Mouse (Mus musculus): Measurements from ENCODE around the gene Gmds. TPM values are rescaled to one million over a fixed set of nuclear protein-coding genes. Genes with fewer than 3 reads are reported as not detected.

Gene Gmds
- polyA plus RNA-seq, 1 experiment from 2014 or later = 30.9 TPM

- DNase-seq (ENCODE audit: low spot score) (no peak), ATAC-seq (replicated peaks; ENCODE audit: low FRiP score) (no peak)
- 77% methylated on average over 7 of the region's 7 CpGs for WGBS
- no peak overlapping the region for H3K4me2 ChIP-seq (ENCODE audit: low read depth, low read length, severe bottlenecking)
- H3K9ac ChIP-seq (ENCODE audit: low read length) = no peak overlapping the region
- H3K27me3 ChIP-seq (ENCODE audit: control insufficient read depth, insufficient read depth, low read length) = no peaks in the 10 kb centered on the region
- H3K9me3 ChIP-seq (ENCODE audit: control insufficient read depth, low read length) = no peaks in the 10 kb centered on the region
- no peak overlapping the region for H3K4me3 ChIP-seq (ENCODE audit: low read depth, low read length)
- no peaks in the 10 kb centered on the region for H3K36me3 ChIP-seq (ENCODE audit: control insufficient read depth, insufficient read depth, low read length)
- H3K4me1 ChIP-seq (replicated peaks; ENCODE audit: control insufficient read depth, insufficient read depth, low read length) = no peaks in the 10 kb centered on the region
- no peak overlapping the region for H3K27ac ChIP-seq (ENCODE audit: low read depth, low read length)
Observed at GRCm38 (mm10) chr13:32088303-32088977, 250.1 kb downstream of the Gmds start.

- ATAC-seq (replicated peaks; ENCODE audit: low FRiP score) (no peak), DNase-seq (ENCODE audit: low spot score) (no peak)
Observed at GRCm38 (mm10) chr13:32080520-32081249, 257.9 kb downstream of the Gmds start.

GRCm38 (mm10) chr13:32073630-32074029 lies 264.9 kb downstream of the Gmds start:
- Histone ChIP-seq H3K9me3 (ENCODE audit: control insufficient read depth, low read length) (no peaks in the 10 kb centered on the region), H3K27ac (ENCODE audit: low read depth, low read length) (no peak overlapping the region), H3K36me3 (ENCODE audit: control insufficient read depth, insufficient read depth, low read length) (no peaks in the 10 kb centered on the region), H3K9ac (ENCODE audit: low read length) (no peak overlapping the region), H3K4me2 (ENCODE audit: low read depth, low read length, severe bottlenecking) (no peak overlapping the region), H3K27me3 (ENCODE audit: control insufficient read depth, insufficient read depth, low read length) (no peaks in the 10 kb centered on the region), H3K4me3 (ENCODE audit: low read depth, low read length) (no peak overlapping the region), H3K4me1 (replicated peaks; ENCODE audit: control insufficient read depth, insufficient read depth, low read length) (no peaks in the 10 kb centered on the region)
- no peak for ATAC-seq (replicated peaks; ENCODE audit: low FRiP score)
- DNase-seq (ENCODE audit: low spot score) = no peak
- 71% methylated on average over 2 of the region's 2 CpGs for WGBS

More at GRCm38 (mm10) chr13:32080520-32081249, 257.9 kb downstream of the Gmds start:
- Histone ChIP-seq H3K4me1 (replicated peaks; ENCODE audit: control insufficient read depth, insufficient read depth, low read length) (no peaks in the 10 kb centered on the region), H3K27ac (ENCODE audit: low read depth, low read length) (no peak overlapping the region), H3K4me3 (ENCODE audit: low read depth, low read length) (no peak overlapping the region), H3K9me3 (ENCODE audit: control insufficient read depth, low read length) (no peaks in the 10 kb centered on the region), H3K4me2 (ENCODE audit: low read depth, low read length, severe bottlenecking) (no peak overlapping the region), H3K9ac (ENCODE audit: low read length) (no peak overlapping the region), H3K36me3 (ENCODE audit: control insufficient read depth, insufficient read depth, low read length) (no peaks in the 10 kb centered on the region), H3K27me3 (ENCODE audit: control insufficient read depth, insufficient read depth, low read length) (no peaks in the 10 kb centered on the region)
- 73% methylated on average over 6 of the region's 6 CpGs for WGBS

GRCm38 (mm10) chr13:32055321-32055720 lies 283.2 kb downstream of the Gmds start:
- H3K4me2 ChIP-seq (ENCODE audit: low read depth, low read length, severe bottlenecking) = no peak overlapping the region
- no peaks in the 10 kb centered on the region for H3K9me3 ChIP-seq (ENCODE audit: control insufficient read depth, low read length)
- DNase-seq (ENCODE audit: low spot score) = no peak
- no peaks in the 10 kb centered on the region for H3K27me3 ChIP-seq (ENCODE audit: control insufficient read depth, insufficient read depth, low read length)
- no peaks in the 10 kb centered on the region for H3K36me3 ChIP-seq (ENCODE audit: control insufficient read depth, insufficient read depth, low read length)
- H3K4me1 ChIP-seq (replicated peaks; ENCODE audit: control insufficient read depth, insufficient read depth, low read length) = no peaks in the 10 kb centered on the region; the same call in 1 of the 2 replicates
- 45% methylated on average over 6 of the region's 6 CpGs for WGBS
- H3K4me3 ChIP-seq (ENCODE audit: low read depth, low read length) = no peak overlapping the region
- H3K9ac ChIP-seq (ENCODE audit: low read length) = no peak overlapping the region
- no peak overlapping the region for H3K27ac ChIP-seq (ENCODE audit: low read depth, low read length)
- 0 out of 2 replicates have a peak, but pooled peaks have one; percentile 30 for ATAC-seq (replicated peaks; ENCODE audit: low FRiP score)

GRCm38 (mm10) chr13:32053587-32053986 lies 285.0 kb downstream of the Gmds start:
- ATAC-seq (replicated peaks; ENCODE audit: low FRiP score) (no peak), DNase-seq (ENCODE audit: low spot score) (no peak)
- Histone ChIP-seq H3K4me3 (ENCODE audit: low read depth, low read length) (no peak overlapping the region), H3K4me2 (ENCODE audit: low read depth, low read length, severe bottlenecking) (no peak overlapping the region), H3K36me3 (ENCODE audit: control insufficient read depth, insufficient read depth, low read length) (no peaks in the 10 kb centered on the region), H3K27ac (ENCODE audit: low read depth, low read length) (no peak overlapping the region), H3K9me3 (ENCODE audit: control insufficient read depth, low read length) (no peaks in the 10 kb centered on the region), H3K9ac (ENCODE audit: low read length) (no peak overlapping the region), H3K27me3 (ENCODE audit: control insufficient read depth, insufficient read depth, low read length) (no peaks in the 10 kb centered on the region), H3K4me1 (replicated peaks; ENCODE audit: control insufficient read depth, insufficient read depth, low read length) (no peaks in the 10 kb centered on the region; the same call in 1 of the 2 replicates)

GRCm38 (mm10) chr13:32047980-32048959 lies 290.3 kb downstream of the Gmds start:
- H3K4me2 ChIP-seq (ENCODE audit: low read depth, low read length, severe bottlenecking) = no peak overlapping the region
- no peak overlapping the region for H3K9ac ChIP-seq (ENCODE audit: low read length)
- no peaks in the 10 kb centered on the region for H3K9me3 ChIP-seq (ENCODE audit: control insufficient read depth, low read length)
- no peaks in the 10 kb centered on the region for H3K36me3 ChIP-seq (ENCODE audit: control insufficient read depth, insufficient read depth, low read length)
- ATAC-seq (replicated peaks; ENCODE audit: low FRiP score) = no peak
- H3K27ac ChIP-seq (ENCODE audit: low read depth, low read length) = no peak overlapping the region
- 44% methylated on average over 6 of the region's 6 CpGs for WGBS
- no peak overlapping the region for H3K4me3 ChIP-seq (ENCODE audit: low read depth, low read length)
- no peak for DNase-seq (ENCODE audit: low spot score)
- H3K27me3 ChIP-seq (ENCODE audit: control insufficient read depth, insufficient read depth, low read length) = no peaks in the 10 kb centered on the region
- H3K4me1 ChIP-seq (replicated peaks; ENCODE audit: control insufficient read depth, insufficient read depth, low read length) = no peaks in the 10 kb centered on the region

GRCm38 (mm10) chr13:32046961-32047360 lies 291.6 kb downstream of the Gmds start:
- no peak for ATAC-seq (replicated peaks; ENCODE audit: low FRiP score)
- no peaks in the 10 kb centered on the region for H3K9me3 ChIP-seq (ENCODE audit: control insufficient read depth, low read length)
- no peak overlapping the region for H3K27ac ChIP-seq (ENCODE audit: low read depth, low read length)
- 13% methylated on average over 4 of the region's 4 CpGs for WGBS
- no peak for DNase-seq (ENCODE audit: low spot score)
- H3K27me3 ChIP-seq (ENCODE audit: control insufficient read depth, insufficient read depth, low read length) = no peaks in the 10 kb centered on the region
- H3K36me3 ChIP-seq (ENCODE audit: control insufficient read depth, insufficient read depth, low read length) = no peaks in the 10 kb centered on the region
- no peak overlapping the region for H3K4me2 ChIP-seq (ENCODE audit: low read depth, low read length, severe bottlenecking)
- no peak overlapping the region for H3K4me3 ChIP-seq (ENCODE audit: low read depth, low read length)
- no peaks in the 10 kb centered on the region for H3K4me1 ChIP-seq (replicated peaks; ENCODE audit: control insufficient read depth, insufficient read depth, low read length)
- no peak overlapping the region for H3K9ac ChIP-seq (ENCODE audit: low read length)

- Histone ChIP-seq H3K4me3 (ENCODE audit: low read depth, low read length) (no peak overlapping the region), H3K27me3 (ENCODE audit: control insufficient read depth, insufficient read depth, low read length) (no peaks in the 10 kb centered on the region), H3K9me3 (ENCODE audit: control insufficient read depth, low read length) (no peaks in the 10 kb centered on the region), H3K9ac (ENCODE audit: low read length) (no peak overlapping the region), H3K4me2 (ENCODE audit: low read depth, low read length, severe bottlenecking) (no peak overlapping the region), H3K36me3 (ENCODE audit: control insufficient read depth, insufficient read depth, low read length) (no peaks in the 10 kb centered on the region), H3K4me1 (replicated peaks; ENCODE audit: control insufficient read depth, insufficient read depth, low read length) (no peaks in the 10 kb centered on the region), H3K27ac (ENCODE audit: low read depth, low read length) (no peak overlapping the region)
- 87% methylated on average over 2 of the region's 2 CpGs for WGBS
- DNase-seq (ENCODE audit: low spot score) = no peak
- ATAC-seq (replicated peaks; ENCODE audit: low FRiP score) = no peak
Observed at GRCm38 (mm10) chr13:32042748-32043147, 295.8 kb downstream of the Gmds start.
